Mouse (Mus musculus) hindbrain, embryonic 16.5 days (tissue): ENCODE results near the gene Slc2a13. TPM values are rescaled to one million over a fixed set of nuclear protein-coding genes. Genes with fewer than 3 reads are reported as not detected.
A peak's percentile ranks its signal among the peaks of the same experiment; 100 is the strongest.

Source experiments
- ATAC-seq: fragments of 200-750 bp; cut with Nextera tagmentation; 2 replicates; pipeline ENCODE4 v1.8.0; 2017; ENCODE audit warnings: moderate TSS enrichment, moderate library complexity
- H3K27ac ChIP-seq: fragments of 300-500 bp; sonication (generic); 2 replicates; pipeline ENCODE4 v1.5.1; 2014; ENCODE audit warnings: low read depth, mild to moderate bottlenecking, control low read depth, low read length, moderate library complexity
- H3K27me3 ChIP-seq: fragments of 300-500 bp; sonication (generic); replicated peaks from 2 replicates; pipeline ENCODE4 v1.6.1; 2014; ENCODE audit warnings: low read length; ENCODE audit not compliant: control insufficient read depth, insufficient read depth
- H3K36me3 ChIP-seq: fragments of 300-500 bp; sonication (generic); 2 replicates; pipeline ENCODE4 v1.6.1; 2014; ENCODE audit warnings: mild to moderate bottlenecking, low read length, moderate library complexity, mixed read lengths; ENCODE audit not compliant: control insufficient read depth, insufficient read depth
- H3K4me1 ChIP-seq: fragments of 300-500 bp; sonication (generic); 2 replicates; pipeline ENCODE4 v1.6.1; 2014; ENCODE audit warnings: low read depth, low read length; ENCODE audit not compliant: control insufficient read depth, insufficient read depth
- H3K4me2 ChIP-seq: fragments of 300-500 bp; sonication (generic); 2 replicates; pipeline ENCODE4 v1.6.1; 2014; ENCODE audit warnings: mild to moderate bottlenecking, low read length, control low read depth, moderate library complexity
- H3K4me3 ChIP-seq: fragments of 300-500 bp; sonication (generic); 2 replicates; pipeline ENCODE4 v1.5.1; 2014; ENCODE audit warnings: mild to moderate bottlenecking, low read length, control low read depth, moderate library complexity
- H3K9ac ChIP-seq: fragments of 300-500 bp; sonication (generic); 2 replicates; pipeline ENCODE4 v1.6.1; 2014; ENCODE audit warnings: low read depth, mild to moderate bottlenecking, control low read depth, low read length, moderate library complexity
- H3K9me3 ChIP-seq: fragments of 300-500 bp; sonication (generic); 2 replicates; pipeline ENCODE4 v1.6.1; 2014; ENCODE audit warnings: mild to moderate bottlenecking, low read length, moderate library complexity; ENCODE audit not compliant: control insufficient read depth
- WGBS: fragments of 180-500 bp; shearing (Covaris S2); extraction: QIAGEN DNeasy Blood & Tissue Kit; methylation state at CpG from one replicate; pipeline ENCODE4 v1.1.7; 2014; 5-methylcytosine and 5-hydroxymethylcytosine counted together
- polyA plus RNA-seq: library from polyadenylated mRNA; unstranded; fragments of >200 nt; fragmentation: Nextera tagmentation; extraction: Ambion mirVana; gene quantifications from 2 replicates; pipeline ENCODE4 v1.2.1, GENCODE M21; 2015

The Slc2a13 gene
- polyA plus RNA-seq, 1 experiment from 2014 or later, result 4.6 TPM

GRCm38 (mm10) chr15:91572421-91573069 lies 516 bp downstream of the Slc2a13 start:
- H3K4me1 ChIP-seq, result peaks cover 10% of the 10 kb centered on the region
- no peaks in the 10 kb centered on the region for H3K36me3 ChIP-seq
- peak overlapping the region; percentile 90 for H3K4me2 ChIP-seq
- peak overlapping the region; percentile 89 for H3K27ac ChIP-seq
- peak overlapping the region; percentile 92 for H3K4me3 ChIP-seq
- H3K27me3 ChIP-seq, result no peaks in the 10 kb centered on the region
- ATAC-seq, result peak; percentile 85
- H3K9ac ChIP-seq, result peak overlapping the region; percentile 95
- no peaks in the 10 kb centered on the region for H3K9me3 ChIP-seq
- WGBS, result 0% methylated on average over 58 of the region's 91 CpGs

DNA sequence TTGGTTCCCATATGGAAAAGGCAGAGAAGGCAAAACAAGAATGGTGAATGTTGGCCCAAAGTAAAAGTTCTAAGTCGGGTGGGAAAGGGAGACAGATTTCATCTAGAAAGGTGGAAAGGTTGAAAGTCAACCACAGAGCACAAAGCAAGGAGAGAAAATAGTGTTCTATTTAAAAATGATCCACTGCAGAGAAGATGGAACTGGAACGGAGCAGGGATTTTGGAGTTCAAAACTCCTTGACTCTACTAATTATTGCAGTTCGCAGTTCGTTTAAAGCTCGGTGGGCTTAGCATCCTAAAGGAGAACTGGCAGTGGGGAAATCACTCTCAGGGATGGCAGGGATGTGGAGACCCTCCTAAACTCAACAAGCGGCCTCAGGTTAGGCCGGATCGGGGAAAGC lies 1.1 kb downstream of the Slc2a13 start:
- H3K4me3 ChIP-seq, result peak overlapping the region; percentile 92
- no peaks in the 10 kb centered on the region for H3K36me3 ChIP-seq
- H3K9me3 ChIP-seq, result no peaks in the 10 kb centered on the region
- peaks cover 10% of the 10 kb centered on the region for H3K4me1 ChIP-seq
- ATAC-seq, result no peak
- peak overlapping the region; percentile 90 for H3K4me2 ChIP-seq
- WGBS, result 7% methylated on average over 8 of the region's 8 CpGs
- no peaks in the 10 kb centered on the region for H3K27me3 ChIP-seq
- H3K9ac ChIP-seq, result peak overlapping the region; percentile 95
- H3K27ac ChIP-seq, result 0 out of 2 replicates have a peak overlapping the region, but pooled peaks have one; percentile 21

DNA sequence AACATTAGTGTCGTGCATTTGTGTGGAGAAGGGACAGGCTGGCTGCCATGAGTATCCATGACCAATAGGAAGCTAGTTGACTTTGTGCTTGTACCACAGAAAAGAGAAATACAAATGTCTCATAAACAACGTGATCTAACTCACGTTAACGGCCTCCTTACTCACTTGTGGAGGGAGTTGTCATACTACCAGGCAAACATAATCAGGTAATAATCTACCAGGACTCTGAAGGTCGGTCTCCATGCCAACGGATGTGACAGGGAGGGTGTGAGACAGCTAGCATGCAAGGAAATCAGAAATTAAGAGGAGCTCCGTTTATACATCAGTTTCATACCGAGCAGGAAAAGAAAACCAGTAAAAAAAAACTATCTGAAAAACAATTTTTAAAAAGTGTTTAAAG lies 6.3 kb downstream of the Slc2a13 start:
- H3K9ac ChIP-seq, result no peak overlapping the region
- 60% methylated on average over 8 of the region's 8 CpGs for WGBS
- H3K27me3 ChIP-seq, result no peaks in the 10 kb centered on the region
- no peak overlapping the region; the same call in 1 of the 2 replicates for H3K4me2 ChIP-seq
- H3K9me3 ChIP-seq, result no peaks in the 10 kb centered on the region
- H3K4me3 ChIP-seq, result no peak overlapping the region
- H3K4me1 ChIP-seq, result peaks cover 12% of the 10 kb centered on the region
- no peaks in the 10 kb centered on the region for H3K36me3 ChIP-seq
- no peak overlapping the region for H3K27ac ChIP-seq
- ATAC-seq, result no peak

- ATAC-seq, result no peak
- Histone ChIP-seq H3K9me3 (no peaks in the 10 kb centered on the region), H3K4me3 (no peak overlapping the region), H3K36me3 (no peaks in the 10 kb centered on the region), H3K27me3 (no peaks in the 10 kb centered on the region), H3K4me2 (no peak overlapping the region), H3K9ac (no peak overlapping the region), H3K27ac (no peak overlapping the region), H3K4me1 (peaks cover 3% of the 10 kb centered on the region; the same call in 1 of the 2 replicates)
- 92% methylated on average over 11 of the region's 11 CpGs for WGBS
Measured at GRCm38 (mm10) chr15:91565025-91565605, 7.9 kb downstream of the Slc2a13 start.

DNA sequence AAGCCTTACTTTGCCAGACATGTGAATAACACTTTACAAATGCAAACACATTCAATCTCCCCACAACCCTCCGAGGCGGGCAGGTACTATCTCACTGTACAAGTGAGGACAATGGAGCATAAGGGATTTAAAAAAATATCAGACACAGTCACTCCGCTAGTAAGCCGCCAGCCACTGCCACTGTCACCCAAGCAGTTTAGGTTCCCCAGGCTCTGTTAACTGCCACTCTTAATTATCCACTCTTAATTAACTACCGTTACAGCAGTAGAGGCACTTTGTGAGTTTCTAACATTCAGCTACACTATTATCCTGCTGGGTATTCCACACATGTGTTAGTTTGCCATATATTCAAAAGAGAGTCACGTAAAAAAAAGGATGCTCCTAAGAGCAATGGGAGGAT lies 11.3 kb downstream of the Slc2a13 start:
- no peak for ATAC-seq
- Histone ChIP-seq H3K36me3 (no peaks in the 10 kb centered on the region), H3K4me3 (no peak overlapping the region), H3K9ac (no peak overlapping the region), H3K27me3 (no peaks in the 10 kb centered on the region), H3K4me1 (peaks cover 2% of the 10 kb centered on the region; the same call in 1 of the 2 replicates), H3K4me2 (no peak overlapping the region), H3K9me3 (no peaks in the 10 kb centered on the region), H3K27ac (no peak overlapping the region)
- WGBS, result 59% methylated on average over 6 of the region's 6 CpGs

GRCm38 (mm10) chr15:91555336-91555736 lies 17.7 kb downstream of the Slc2a13 start:
- no peaks in the 10 kb centered on the region for H3K9me3 ChIP-seq
- no peak for ATAC-seq
- H3K27ac ChIP-seq, result no peak overlapping the region
- WGBS, result 88% methylated on average over 6 of the region's 6 CpGs
- no peak overlapping the region for H3K9ac ChIP-seq
- H3K4me2 ChIP-seq, result no peak overlapping the region
- H3K36me3 ChIP-seq, result no peaks in the 10 kb centered on the region
- no peaks in the 10 kb centered on the region for H3K4me1 ChIP-seq
- no peaks in the 10 kb centered on the region for H3K27me3 ChIP-seq
- H3K4me3 ChIP-seq, result no peak overlapping the region

- no peaks in the 10 kb centered on the region for H3K4me1 ChIP-seq
- no peak for ATAC-seq
- no peak overlapping the region for H3K4me3 ChIP-seq
- H3K4me2 ChIP-seq, result no peak overlapping the region
- H3K27me3 ChIP-seq, result no peaks in the 10 kb centered on the region
- 73% methylated on average over 12 of the region's 12 CpGs for WGBS
- no peaks in the 10 kb centered on the region; the same call in 1 of the 2 replicates for H3K36me3 ChIP-seq
- no peaks in the 10 kb centered on the region for H3K9me3 ChIP-seq
- no peak overlapping the region for H3K27ac ChIP-seq
- H3K9ac ChIP-seq, result no peak overlapping the region
Measured at GRCm38 (mm10) chr15:91548586-91549268, 24.3 kb downstream of the Slc2a13 start.

DNA sequence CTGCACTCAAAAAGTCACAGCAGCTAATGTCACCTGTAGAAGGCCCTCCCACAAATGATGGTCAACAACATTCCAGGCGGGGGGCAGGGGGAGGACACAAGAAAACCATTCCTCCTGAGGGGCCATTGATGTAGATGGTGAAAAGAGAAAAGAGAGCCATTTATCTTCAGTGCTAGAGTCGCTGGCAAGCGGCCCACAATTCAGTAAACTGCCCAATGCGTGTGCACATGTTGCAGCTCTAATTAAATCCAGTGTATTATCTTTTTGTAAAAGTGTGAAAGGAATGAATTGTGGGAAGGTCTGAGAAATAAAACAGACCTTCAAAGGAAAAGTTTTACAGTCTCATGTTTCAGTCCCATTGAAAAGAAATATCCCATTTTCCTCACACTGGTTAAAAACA lies 28.5 kb downstream of the Slc2a13 start:
- H3K4me1 ChIP-seq, result no peaks in the 10 kb centered on the region
- no peaks in the 10 kb centered on the region for H3K27me3 ChIP-seq
- H3K36me3 ChIP-seq, result no peaks in the 10 kb centered on the region; the same call in 1 of the 2 replicates
- no peaks in the 10 kb centered on the region for H3K9me3 ChIP-seq
- no peak overlapping the region for H3K4me2 ChIP-seq
- H3K4me3 ChIP-seq, result no peak overlapping the region
- no peak overlapping the region for H3K27ac ChIP-seq
- 44% methylated on average over 4 of the region's 4 CpGs for WGBS
- ATAC-seq, result no peak
- H3K9ac ChIP-seq, result no peak overlapping the region

DNA sequence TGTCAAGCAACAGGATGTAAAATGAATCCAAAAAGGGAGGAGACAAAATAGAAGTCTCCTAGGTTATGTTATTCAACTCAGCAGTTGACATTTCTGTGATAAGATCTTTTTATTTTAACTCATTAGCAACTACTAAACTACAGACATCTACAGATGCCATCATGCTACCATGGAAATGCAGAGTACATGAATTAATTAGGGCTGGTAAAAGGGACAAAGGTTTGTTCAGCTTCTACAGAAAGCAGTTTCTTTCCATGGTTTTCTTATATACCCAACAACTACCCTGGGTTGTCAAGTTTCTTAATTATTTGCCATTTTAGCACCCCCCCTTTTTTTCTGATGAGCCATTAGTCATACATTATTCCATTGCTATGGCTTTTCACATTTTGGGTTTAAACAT lies 34.6 kb downstream of the Slc2a13 start:
- H3K4me2 ChIP-seq, result no peak overlapping the region
- H3K4me1 ChIP-seq, result no peaks in the 10 kb centered on the region; the same call in 1 of the 2 replicates

More for the DNA sequence above, 34.6 kb downstream of the Slc2a13 start:
- Histone ChIP-seq H3K9ac (no peak overlapping the region), H3K27ac (no peak overlapping the region), H3K36me3 (no peaks in the 10 kb centered on the region), H3K9me3 (no peaks in the 10 kb centered on the region), H3K4me3 (no peak overlapping the region), H3K27me3 (no peaks in the 10 kb centered on the region)
- no peak for ATAC-seq
